Mouse (Mus musculus) heart, embryonic 13.5 days (tissue): ENCODE data around the gene Shank2. TPM values are rescaled to one million over a fixed set of nuclear protein-coding genes. Genes with fewer than 3 reads are reported as not detected.

Experiments
- ATAC-seq: fragments of 200-750 bp; cut with Nextera tagmentation; 2 replicates; pipeline ENCODE4 v1.8.0; 2017; ENCODE audit warnings: moderate TSS enrichment; ENCODE audit not compliant: insufficient number of reproducible peaks, low FRiP score, low TSS enrichment; ENCODE audit errors: extremely low read depth
- H3K27ac ChIP-seq: fragments of 300-500 bp; sonication (generic); replicated peaks from 2 replicates; pipeline ENCODE4 v1.5.1; 2015; ENCODE audit warnings: moderate library complexity, mild to moderate bottlenecking, inconsistent platforms
- H3K27me3 ChIP-seq: fragments of 300-500 bp; sonication (generic); replicated peaks from 2 replicates; pipeline ENCODE4 v1.6.1; 2015; ENCODE audit warnings: mild to moderate bottlenecking, inconsistent platforms
- H3K36me3 ChIP-seq: fragments of 300-500 bp; sonication (generic); 2 replicates; pipeline ENCODE4 v1.6.1; 2015; ENCODE audit warnings: mild to moderate bottlenecking, inconsistent platforms
- H3K4me1 ChIP-seq: fragments of 300-500 bp; sonication (generic); 2 replicates; pipeline ENCODE4 v1.6.1; 2015; ENCODE audit warnings: inconsistent platforms
- H3K4me2 ChIP-seq: fragments of 300-500 bp; sonication (generic); 2 replicates; pipeline ENCODE4 v1.6.1; 2015; ENCODE audit warnings: inconsistent platforms, mild to moderate bottlenecking, moderate library complexity
- H3K4me3 ChIP-seq: fragments of 300-500 bp; sonication (generic); 2 replicates; pipeline ENCODE4 v1.5.1; 2015; ENCODE audit warnings: moderate library complexity, mild to moderate bottlenecking, inconsistent platforms
- H3K9ac ChIP-seq: fragments of 300-500 bp; sonication (generic); 2 replicates; pipeline ENCODE4 v1.6.1; 2015; ENCODE audit warnings: inconsistent platforms, mild to moderate bottlenecking, moderate library complexity
- H3K9me3 ChIP-seq: fragments of 300-500 bp; sonication (generic); 2 replicates; pipeline ENCODE4 v1.6.1; 2016; ENCODE audit warnings: inconsistent platforms
- WGBS: fragments of 180-500 bp; shearing (Covaris S2); methylation state at CpG from one replicate; pipeline ENCODE4 v1.1.7; 2015; ENCODE audit warnings: mixed read lengths; 5-methylcytosine and 5-hydroxymethylcytosine counted together
- polyA plus RNA-seq: library from polyadenylated mRNA; unstranded; fragments of >200 nt; fragmentation: Nextera tagmentation; extraction: Ambion mirVana; gene quantifications from 2 replicates; pipeline ENCODE4 v1.2.1, GENCODE M21; 2015

Shank2 gene
- polyA plus RNA-seq, 1 experiment from 2014 or later = 0.37 TPM

GRCm38 (mm10) chr7:144174329-144174728 is 172.6 kb downstream of the Shank2 start:
- H3K9me3 ChIP-seq = no peaks in the 10 kb centered on the region
- H3K4me3 ChIP-seq = no peak overlapping the region
- no peaks in the 10 kb centered on the region for H3K36me3 ChIP-seq
- H3K4me1 ChIP-seq = peaks cover 33% of the 10 kb centered on the region
- H3K27me3 ChIP-seq = peaks cover 78% of the 10 kb centered on the region
- no peak overlapping the region for H3K27ac ChIP-seq
- no peak overlapping the region for H3K9ac ChIP-seq
- no peak for ATAC-seq
- WGBS = 78% methylated on average over 14 of the region's 14 CpGs
- no peak overlapping the region for H3K4me2 ChIP-seq

- H3K9ac ChIP-seq = no peak overlapping the region
- ATAC-seq = no peak
- H3K4me2 ChIP-seq = peak overlapping the region; percentile 69
- peaks cover 85% of the 10 kb centered on the region for H3K27me3 ChIP-seq
- peak overlapping the region; percentile 43; the same call in 1 of the 2 replicates for H3K4me3 ChIP-seq
- WGBS = 19% methylated on average over 7 of the region's 7 CpGs
- no peaks in the 10 kb centered on the region for H3K36me3 ChIP-seq
- no peaks in the 10 kb centered on the region for H3K9me3 ChIP-seq
- peaks cover 26% of the 10 kb centered on the region for H3K4me1 ChIP-seq
- H3K27ac ChIP-seq = no peak overlapping the region
Observed at GRCm38 (mm10) chr7:144175025-144175424, 173.3 kb downstream of the Shank2 start.

GRCm38 (mm10) chr7:144175481-144176233 is 173.9 kb downstream of the Shank2 start:
- Histone ChIP-seq H3K4me1 (peaks cover 20% of the 10 kb centered on the region), H3K9me3 (no peaks in the 10 kb centered on the region), H3K4me2 (peak overlapping the region; percentile 69), H3K27me3 (peaks cover 89% of the 10 kb centered on the region), H3K9ac (peak overlapping the region; percentile 62), H3K27ac (no peak overlapping the region), H3K36me3 (no peaks in the 10 kb centered on the region), H3K4me3 (peak overlapping the region; percentile 43)
- WGBS = 6% methylated on average over 40 of the region's 40 CpGs
- ATAC-seq = no peak

DNA sequence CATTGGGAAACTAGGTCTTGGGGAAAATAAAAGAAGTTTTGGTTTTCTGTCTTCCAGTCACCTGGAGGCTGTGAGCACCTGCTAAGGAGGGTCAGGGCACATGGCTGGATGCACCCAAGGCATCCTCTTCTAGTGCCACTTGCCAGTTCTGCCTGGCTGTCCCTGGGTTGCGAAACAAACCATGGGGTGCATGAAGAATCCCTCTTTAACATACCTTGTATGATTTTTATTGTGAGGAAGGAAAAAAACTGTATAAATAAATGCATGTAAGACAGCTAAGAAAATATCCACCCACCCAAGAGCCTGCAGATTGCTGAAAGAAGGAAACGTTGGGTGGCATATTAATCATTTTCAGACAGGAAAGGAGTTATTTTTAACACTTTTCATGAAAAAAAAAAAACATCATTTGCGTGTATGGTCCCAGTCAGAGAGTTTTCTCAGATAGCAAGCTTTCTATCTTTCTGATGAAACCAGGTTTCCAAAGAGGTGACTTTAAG is 174.6 kb downstream of the Shank2 start:
- WGBS = 69% methylated on average over 3 of the region's 3 CpGs
- no peak overlapping the region for H3K9ac ChIP-seq
- ATAC-seq = no peak
- H3K27me3 ChIP-seq = peaks cover 89% of the 10 kb centered on the region
- H3K4me2 ChIP-seq = peak overlapping the region; percentile 69
- H3K9me3 ChIP-seq = no peaks in the 10 kb centered on the region
- H3K4me1 ChIP-seq = peaks cover 14% of the 10 kb centered on the region
- H3K4me3 ChIP-seq = no peak overlapping the region
- no peaks in the 10 kb centered on the region for H3K36me3 ChIP-seq
- H3K27ac ChIP-seq = no peak overlapping the region

- Histone ChIP-seq H3K27ac (no peak overlapping the region), H3K4me3 (no peak overlapping the region), H3K9ac (no peak overlapping the region), H3K4me1 (peaks cover 14% of the 10 kb centered on the region), H3K9me3 (no peaks in the 10 kb centered on the region), H3K4me2 (no peak overlapping the region), H3K27me3 (peaks cover 61% of the 10 kb centered on the region), H3K36me3 (no peaks in the 10 kb centered on the region)
- no peak for ATAC-seq
- 84% methylated on average over 6 of the region's 6 CpGs for WGBS
Observed at GRCm38 (mm10) chr7:144179436-144179835, 177.7 kb downstream of the Shank2 start.

- no peak for ATAC-seq
- WGBS = 20% methylated on average over 6 of the region's 6 CpGs
- H3K4me1 ChIP-seq = peaks cover 1% of the 10 kb centered on the region
Observed at GRCm38 (mm10) chr7:144180885-144181284, 179.2 kb downstream of the Shank2 start.

GRCm38 (mm10) chr7:144187869-144188430 is 186.2 kb downstream of the Shank2 start:
- Histone ChIP-seq H3K9ac (no peak overlapping the region), H3K27ac (no peak overlapping the region), H3K27me3 (peaks cover 3% of the 10 kb centered on the region; the same call in 1 of the 2 replicates), H3K4me2 (no peak overlapping the region), H3K36me3 (no peaks in the 10 kb centered on the region), H3K4me1 (no peaks in the 10 kb centered on the region), H3K4me3 (no peak overlapping the region), H3K9me3 (no peaks in the 10 kb centered on the region)
- ATAC-seq = no peak
- 73% methylated on average over 11 of the region's 11 CpGs for WGBS

More at GRCm38 (mm10) chr7:144180885-144181284, 179.2 kb downstream of the Shank2 start:
- Histone ChIP-seq H3K4me2 (no peak overlapping the region), H3K9ac (no peak overlapping the region), H3K27me3 (peaks cover 46% of the 10 kb centered on the region), H3K4me3 (no peak overlapping the region), H3K36me3 (no peaks in the 10 kb centered on the region), H3K27ac (no peak overlapping the region), H3K9me3 (no peaks in the 10 kb centered on the region)

GRCm38 (mm10) chr7:144189446-144189845 is 187.7 kb downstream of the Shank2 start:
- 71% methylated on average over 4 of the region's 4 CpGs for WGBS
- ATAC-seq = no peak
- no peak overlapping the region for H3K4me3 ChIP-seq
- H3K4me1 ChIP-seq = peaks cover 8% of the 10 kb centered on the region; the same call in 1 of the 2 replicates
- no peak overlapping the region for H3K9ac ChIP-seq
- no peaks in the 10 kb centered on the region for H3K36me3 ChIP-seq
- peaks cover 3% of the 10 kb centered on the region; the same call in 1 of the 2 replicates for H3K27me3 ChIP-seq
- no peaks in the 10 kb centered on the region for H3K9me3 ChIP-seq
- no peak overlapping the region for H3K4me2 ChIP-seq
- no peak overlapping the region for H3K27ac ChIP-seq

- no peaks in the 10 kb centered on the region for H3K36me3 ChIP-seq
- H3K4me3 ChIP-seq = no peak overlapping the region
- peaks cover 19% of the 10 kb centered on the region for H3K4me1 ChIP-seq
- WGBS = 66% methylated on average over 2 of the region's 2 CpGs
- H3K9me3 ChIP-seq = no peaks in the 10 kb centered on the region
- no peak for ATAC-seq
- H3K4me2 ChIP-seq = no peak overlapping the region
- no peaks in the 10 kb centered on the region for H3K27me3 ChIP-seq
- H3K9ac ChIP-seq = no peak overlapping the region
- no peak overlapping the region for H3K27ac ChIP-seq
Observed at GRCm38 (mm10) chr7:144198491-144198890, 196.8 kb downstream of the Shank2 start.

DNA sequence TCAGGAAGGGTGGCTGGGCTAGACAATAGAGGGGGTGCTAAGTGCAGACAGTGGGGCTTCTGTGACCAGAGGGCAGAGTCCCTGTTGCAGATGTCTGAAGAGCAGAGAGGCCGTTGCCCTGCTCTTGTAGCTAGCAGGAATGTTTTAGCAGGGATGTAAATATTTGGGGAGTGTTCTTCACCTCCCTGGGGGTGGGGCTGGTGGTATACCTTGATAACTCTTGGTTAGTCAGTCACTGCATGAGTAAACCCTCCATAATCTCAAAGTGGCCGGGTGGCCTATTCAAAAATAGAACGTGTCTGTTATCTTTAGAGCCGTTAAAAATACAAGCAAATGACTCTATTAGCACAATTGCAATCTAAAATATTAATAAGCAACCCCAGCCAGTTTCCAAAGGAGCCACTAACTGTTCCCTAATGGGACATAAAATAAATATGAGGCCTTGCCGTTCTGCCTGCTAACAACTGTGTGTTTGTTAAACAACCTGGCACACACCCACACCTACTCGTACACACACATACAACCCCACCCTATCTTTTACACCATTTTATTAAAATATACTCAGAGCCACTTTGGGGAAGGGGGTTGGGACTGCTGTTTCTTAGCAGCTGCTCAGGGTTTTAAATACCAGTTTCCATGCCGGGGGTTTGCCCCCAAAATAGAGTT is 200.4 kb downstream of the Shank2 start:
- no peak overlapping the region for H3K4me3 ChIP-seq
- H3K27ac ChIP-seq = no peak overlapping the region
- no peak overlapping the region for H3K4me2 ChIP-seq
- 0 out of 2 replicates have a peak, but pooled peaks cover 5% of the 10 kb centered on the region for H3K27me3 ChIP-seq
- no peaks in the 10 kb centered on the region for H3K36me3 ChIP-seq
- H3K9me3 ChIP-seq = no peaks in the 10 kb centered on the region
- H3K4me1 ChIP-seq = peaks cover 17% of the 10 kb centered on the region
- WGBS = 48% methylated on average over 7 of the region's 7 CpGs
- H3K9ac ChIP-seq = no peak overlapping the region
- no peak for ATAC-seq

GRCm38 (mm10) chr7:144204290-144204689 is 202.6 kb downstream of the Shank2 start:
- H3K4me1 ChIP-seq = peaks cover 22% of the 10 kb centered on the region
- ATAC-seq = no peak
- H3K4me2 ChIP-seq = no peak overlapping the region
- no peak overlapping the region for H3K9ac ChIP-seq
- no peaks in the 10 kb centered on the region for H3K9me3 ChIP-seq
- WGBS = 46% methylated on average over 3 of the region's 3 CpGs
- no peak overlapping the region for H3K27ac ChIP-seq
- H3K4me3 ChIP-seq = no peak overlapping the region
- no peaks in the 10 kb centered on the region for H3K36me3 ChIP-seq
- peaks cover 13% of the 10 kb centered on the region; the same call in 1 of the 2 replicates for H3K27me3 ChIP-seq
